Mouse (Mus musculus) olfactory bulb, adult 2 months (tissue): ENCODE data around the gene Crx.
"Not testable (repeated sequence)": the region's sequence is repeated elsewhere in the genome, so short reads cannot be mapped to it uniquely, and the experiment has no call there.

Experiments used
- CTCF ChIP-seq: fragments of 200-500 bp; IDR thresholded peaks from 2 replicates; pipeline ENCODE4 v1.5.1; 2012; ENCODE audit warnings: low read depth, mild to moderate bottlenecking, low read length, moderate library complexity; ENCODE audit not compliant: insufficient read depth
- POLR2A ChIP-seq: fragments of 200-500 bp; IDR thresholded peaks from 2 replicates; pipeline ENCODE4 v1.6.1; 2012; ENCODE audit warnings: mild to moderate bottlenecking, low read depth, low read length, moderate library complexity; ENCODE audit not compliant: insufficient read depth

- TF ChIP-seq POLR2A, CTCF: not testable (repeated sequence)
Observed at GRCm38 (mm10) chr7:15915695-15916094, 35.9 kb upstream of the Crx start.
